Comparison of ENCODE assay signal across 8 mouse cellular contexts in the genomic region with DNA sequence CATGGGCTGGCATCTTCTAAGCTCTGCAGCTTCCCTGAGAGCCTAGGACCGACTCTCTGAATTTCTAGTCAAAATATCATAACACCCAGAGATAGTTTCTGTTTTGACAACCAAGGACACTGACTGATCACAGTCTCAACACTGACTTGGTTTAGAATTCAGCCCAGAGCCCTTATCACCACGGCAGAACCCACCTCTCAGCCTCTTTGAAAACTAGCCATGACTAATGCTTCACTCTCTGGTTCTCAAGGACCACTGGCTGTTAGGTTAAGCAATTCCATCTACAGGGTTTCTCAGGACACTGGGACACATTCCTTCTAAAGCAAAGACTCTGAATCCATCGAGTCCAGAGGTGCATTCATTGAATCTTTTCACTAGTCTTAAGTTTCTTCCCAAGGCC.
"Had no signal": no experiment of that assay in that cellular context is flagged by ENCODE, and none has a peak within 500 bp of the region (broad histone marks: within the 10 kb centered on the region; RNA-seq: fewer than 3 reads in every experiment).

No protein-coding gene starts in this region.

- DNase-seq: liver, postnatal 0 days; lung, adult 2 months; lung, postnatal 14 days; lung, postnatal 36 days; right cerebral cortex, postnatal 14 days; thymus, adult 2 months; thymus, postnatal 25 days; thymus, postnatal 4 days had no signal
